Mouse (Mus musculus) layer of hippocampus, postnatal 14 days (tissue): Measurements from ENCODE around the gene Mrpl49. TPM values are rescaled to one million over a fixed set of nuclear protein-coding genes. Genes with fewer than 3 reads are reported as not detected.

Experiments
- microRNA-seq, 2 experiments: library from miRNA; unstranded; fragments of <30 nt; microRNA quantifications; one replicate each; pipeline ENCODE4 v1.2.0; 2021
- total RNA-seq, 2 experiments: library from RNA; stranded (reverse); gene quantifications; 2 replicates each; pipeline ENCODE4 v1.2.3; 2021

Gene Mrpl49
- total RNA-seq, 2 experiments from 2014 or later = 39.9 to 50.8 TPM

Small RNA genes within 50 kb of the gene (microRNA-seq; reads per million reads assigned to microRNA genes)
- 5.4 to 5.9 reads per million in 2 experiments for gene Mir6988

Other genes with a start within 250 kb of the Mrpl49 start
- 10 to 100 TPM; 19.8 to 20.1 TPM for gene Frmd8, start 182.5 kb downstream of the Mrpl49 start, total RNA-seq
- 1 to 10 TPM; 3.6 to 3.7 TPM for gene Slc25a45, start 180.0 kb downstream of the Mrpl49 start, total RNA-seq
- gene Tigd3, start 163.6 kb downstream of the Mrpl49 start, total RNA-seq = 1 to 10 TPM; 3.4 to 4.2 TPM
- 10 to 100 TPM; 78.1 to 92.3 TPM for gene Dpf2, start 144.8 kb downstream of the Mrpl49 start, total RNA-seq
- gene Cdc42ep2, start 133.0 kb downstream of the Mrpl49 start, total RNA-seq = 1 to 10 TPM; 4.7 to 5.7 TPM
- gene Pola2, start 93.6 kb downstream of the Mrpl49 start, total RNA-seq = 1 to 10 TPM; 8.0 to 10.0 TPM
- gene Slc22a20, start 71.6 kb downstream of the Mrpl49 start, total RNA-seq = not detected
- gene Capn1, start 41.9 kb downstream of the Mrpl49 start, total RNA-seq = 10 to 100 TPM; 21.3 to 23.1 TPM
- gene Syvn1, start 11.2 kb downstream of the Mrpl49 start, total RNA-seq = 10 to 100 TPM; 42.5 to 45.3 TPM
- 100 to 1,000 TPM; 583 to 634 TPM for gene Fau, start 59 bp upstream of the Mrpl49 start, total RNA-seq
- gene Znhit2, start 3.4 kb upstream of the Mrpl49 start, total RNA-seq = 10 to 100 TPM; 39.5 to 41.2 TPM
- gene Tm7sf2, start 10.6 kb upstream of the Mrpl49 start, total RNA-seq = 10 to 100 TPM; 40.1 to 44.2 TPM
- 10 to 100 TPM; 84.3 to 95.9 TPM for gene Vps51, start 19.4 kb upstream of the Mrpl49 start, total RNA-seq
- not detected for gene Tmem262, start 22.2 kb upstream of the Mrpl49 start, total RNA-seq
- 1 to 10 TPM in 1 of 2 experiments, under 1 TPM in 1; 0.57 to 1.5 TPM for gene Gm28374, start 24.5 kb upstream of the Mrpl49 start, total RNA-seq
- gene Zfpl1, start 27.2 kb upstream of the Mrpl49 start, total RNA-seq = 10 to 100 TPM; 33.1 to 33.7 TPM
- gene Cdca5, start 27.2 kb upstream of the Mrpl49 start, total RNA-seq = 1 to 10 TPM in 1 of 2 experiments, under 1 TPM in 1; 0.99 to 1.0 TPM
- not detected for gene AC131692.1, start 36.6 kb upstream of the Mrpl49 start, total RNA-seq
- not detected for gene Naaladl1, start 48.0 kb upstream of the Mrpl49 start, total RNA-seq
- gene Sac3d1, start 60.9 kb upstream of the Mrpl49 start, total RNA-seq = 10 to 100 TPM; 16.8 to 18.2 TPM
- 10 to 100 TPM; 42.3 to 43.7 TPM for gene Snx15, start 70.5 kb upstream of the Mrpl49 start, total RNA-seq
- under 1 TPM in 1 of 2 experiments, not detected in 1; 0.39 TPM for gene Batf2, start 83.2 kb upstream of the Mrpl49 start, total RNA-seq
- gene Arl2, start 83.8 kb upstream of the Mrpl49 start, total RNA-seq = 10 to 100 TPM; 63.2 to 65.9 TPM
- not detected for gene Majin, start 126.6 kb upstream of the Mrpl49 start, total RNA-seq
- not detected for gene Gpha2, start 168.6 kb upstream of the Mrpl49 start, total RNA-seq
- gene Ppp2r5b, start 178.1 kb upstream of the Mrpl49 start, total RNA-seq = 100 to 1,000 TPM; 158 to 170 TPM
- gene Atg2a, start 183.9 kb upstream of the Mrpl49 start, total RNA-seq = 10 to 100 TPM; 35.9 to 38.2 TPM
- 10 to 100 TPM; 68.8 to 79.0 TPM for gene Ehd1, start 218.9 kb upstream of the Mrpl49 start, total RNA-seq
- gene Cdc42bpg, start 248.7 kb upstream of the Mrpl49 start, total RNA-seq = 1 to 10 TPM; 4.9 to 5.6 TPM